In genomic region chr17:56325450-56326152, GRCm38 (mm10) we compare ENCODE assay signal across 8 mouse cellular contexts. TPM values are rescaled to one million over a fixed set of nuclear protein-coding genes. Genes with fewer than 3 reads are reported as not detected.
DNase-seq lines count a peak whose midpoint lies in the region; ATAC-seq and TF ChIP-seq lines count a peak whose summit lies in the region.

Kdm4b (plus strand) TSS chr17:56326062.

- peak; percentile 100 for DNase-seq in MN1 (ENCODE audit: low spot score)
- peak; percentile 100 for DNase-seq in cerebellum, adult 9-10 months
- peak; percentile 99 for DNase-seq in hindbrain, embryonic 10.5 days (ENCODE audit: low spot score)
- peak; percentile 100 for DNase-seq in layer of hippocampus, adult 9-11 months
- DNase-seq in lung, postnatal 0 days (ENCODE audit: low spot score) = peak; percentile 100
- DNase-seq in ovary, postnatal 14 days (ENCODE audit: low spot score) = peak; percentile 97
- DNase-seq in thymus, postnatal 14 days = peak; percentile 99

- no peak for TF ChIP-seq CTCF in lung, postnatal 0 days (IDR thresholded peaks at IDR 0.05)

- H3K9me3 ChIP-seq in hindbrain, embryonic 10.5 days = no peaks in the 10 kb centered on the region
- no peaks in the 10 kb centered on the region for H3K9me3 ChIP-seq in lung, postnatal 0 days (ENCODE audit: low read length)

- H3K9ac ChIP-seq in lung, postnatal 0 days (replicated peaks; ENCODE audit: low read depth) = peak within 1 kb of the TSS; percentile 83

- WGBS in hindbrain, embryonic 10.5 days = 1% methylated on average over 57 of the region's 57 CpGs
- WGBS in lung, postnatal 0 days = under 1% methylated on average over 52 of the region's 57 CpGs

- H3K4me3 ChIP-seq in hindbrain, embryonic 10.5 days = peak within 1 kb of the TSS; percentile 88
- peak within 1 kb of the TSS; percentile 80 for H3K4me3 ChIP-seq in lung, postnatal 0 days (ENCODE audit: low read depth, low read length)

- H3K36me3 ChIP-seq in hindbrain, embryonic 10.5 days = peaks cover 33% of the 10 kb centered on the region
- no peaks in the 10 kb centered on the region for H3K36me3 ChIP-seq in lung, postnatal 0 days (ENCODE audit: insufficient read depth, low read length)

- peak; percentile 96 for ATAC-seq in frontal cortex, adult (ENCODE audit: low TSS enrichment)
- ATAC-seq in lung, postnatal 0 days = peak; percentile 98

- peak within 1 kb of the TSS; percentile 95 for H3K27ac ChIP-seq in hindbrain, embryonic 10.5 days
- H3K27ac ChIP-seq in lung, postnatal 0 days (ENCODE audit: low read length) = peak within 1 kb of the TSS; percentile 98

- TF ChIP-seq EP300 in lung, postnatal 0 days (IDR thresholded peaks at IDR 0.05) = no peak

- no peaks in the 10 kb centered on the region for H3K27me3 ChIP-seq in hindbrain, embryonic 10.5 days (ENCODE audit: insufficient read depth, poor library complexity, severe bottlenecking)
- H3K27me3 ChIP-seq in lung, postnatal 0 days (replicated peaks; ENCODE audit: insufficient read depth, low read length) = no peaks in the 10 kb centered on the region

- peaks cover 40% of the 10 kb centered on the region for H3K4me1 ChIP-seq in hindbrain, embryonic 10.5 days (replicated peaks)
- H3K4me1 ChIP-seq in lung, postnatal 0 days (ENCODE audit: insufficient read depth, low read depth, low read length) = peaks cover 16% of the 10 kb centered on the region; the same call in 1 of the 2 replicates

- peak within 1 kb of the TSS; percentile 91 for H3K4me2 ChIP-seq in lung, postnatal 0 days (replicated peaks; ENCODE audit: low read depth, low read length)

RNA-seq across cellular contexts. Expression of gene Kdm4b, which starts in this region (rescaled TPM):
- polyA plus RNA-seq in hindbrain, embryonic 10.5 days (2016; fragmentation: Nextera tagmentation; extraction: Ambion mirVana) = 51.5 and 65.8 TPM in 2 replicates
- polyA plus RNA-seq in lung, postnatal 0 days (2015; fragmentation: Nextera tagmentation; extraction: Ambion mirVana) = 19.7 and 22.4 TPM in 2 replicates

Comparison
In these comparisons a context has a peak if more than half of its experiments do, and no peak if none do; other contexts are left out.
1. Peak in every context shown above with its lines: DNase-seq, ATAC-seq, H3K4me3 ChIP-seq and H3K27ac ChIP-seq.